Mouse (Mus musculus) brain, embryonic 18.5 days (tissue): ENCODE data around the gene Cct8.
A peak's percentile ranks its signal among the peaks of the same experiment; 100 is the strongest.
"Not testable (repeated sequence)": the region's sequence is repeated elsewhere in the genome, so short reads cannot be mapped to it uniquely, and the experiment has no call there.

Source experiments
- DNase-seq: peaks from one replicate; pipeline ENCODE4 v3.0.0-alpha.2; 2012; ENCODE audit warnings: low read depth, low spot score

Cct8 gene

DNA sequence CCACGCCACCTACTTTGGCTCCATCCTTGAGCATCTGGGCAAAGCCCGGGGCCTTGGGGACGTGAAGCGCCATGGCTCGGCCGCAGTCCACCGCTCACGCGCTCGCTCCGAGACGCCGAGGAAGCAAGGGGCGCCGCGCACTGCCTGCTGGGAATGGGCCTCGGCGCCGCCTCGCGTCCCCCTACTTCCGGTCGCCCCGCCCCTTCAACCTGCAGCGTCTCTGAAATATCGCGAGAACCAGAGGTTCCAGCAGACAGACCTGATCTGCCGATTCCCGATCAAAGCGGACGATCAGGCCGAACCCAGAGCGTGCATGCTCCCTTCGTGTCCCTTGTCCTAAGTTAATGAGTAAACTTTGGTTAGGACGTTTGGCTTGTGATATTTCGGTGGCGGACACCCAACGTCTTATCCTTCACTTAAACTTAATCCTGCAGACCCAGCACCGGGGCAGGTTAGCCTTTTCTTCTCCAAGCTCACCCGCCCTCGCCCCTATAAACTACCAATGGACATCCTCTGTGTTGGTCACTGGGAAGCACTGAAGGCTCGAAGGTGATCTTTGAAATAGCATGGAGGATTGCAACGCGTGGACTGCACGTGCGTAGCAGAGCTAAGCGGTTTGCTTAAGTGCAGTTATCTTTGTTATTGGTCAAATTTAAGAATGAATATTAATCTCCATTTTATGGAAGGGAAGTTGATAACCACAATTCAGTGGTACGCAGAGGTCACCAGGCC lies at the start of gene Cct8:
Gene Cct8 (minus strand): TSS at position 158 of the 732 bp plus-strand sequence.
- DNase-seq, result peak; percentile 94

- DNase-seq, result no peak
Observed at GRCm38 (mm10) chr16:87528755-87529154, 33.1 kb upstream of the Cct8 start.

- DNase-seq, result no peak
Observed at GRCm38 (mm10) chr16:87527553-87528249, 32.0 kb upstream of the Cct8 start.

DNA sequence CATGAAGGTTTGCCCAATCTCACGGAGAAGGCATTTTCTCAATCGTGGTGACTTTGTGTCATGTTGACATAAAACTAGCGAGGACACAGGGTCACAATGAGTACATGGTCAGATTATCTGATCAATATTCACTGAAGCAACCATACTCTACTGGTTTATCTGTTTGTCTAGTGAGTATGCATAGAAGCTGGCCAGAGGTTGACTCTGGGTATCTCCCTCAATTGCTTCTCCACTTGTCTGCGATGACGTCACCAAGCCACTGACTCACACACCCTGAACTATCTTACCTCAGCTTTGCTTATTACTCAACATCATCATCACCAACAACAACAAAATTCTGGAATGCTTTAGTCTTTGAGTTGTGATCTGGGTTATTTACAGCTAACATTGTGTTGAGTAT lies 28.6 kb upstream of the Cct8 start:
- no peak for DNase-seq

DNA sequence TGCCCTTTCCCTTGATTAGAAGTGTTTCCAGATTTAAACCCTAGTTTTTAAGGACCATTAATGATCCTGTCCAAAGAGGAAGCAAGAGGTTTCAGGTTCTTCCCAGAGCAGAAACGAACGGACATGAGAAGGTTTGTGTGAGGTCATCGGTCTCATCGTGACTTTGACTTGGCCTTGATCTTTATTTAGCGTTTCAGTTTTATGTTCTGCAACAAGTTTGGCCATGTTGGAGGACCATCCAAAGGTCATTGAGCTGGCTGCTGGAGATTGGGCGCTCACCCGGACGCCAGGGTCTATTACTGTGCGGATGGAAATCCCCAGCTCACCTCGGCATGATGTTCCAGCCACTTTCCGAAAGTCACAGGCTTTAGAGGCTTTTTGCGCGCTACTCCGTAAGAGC lies 16.7 kb upstream of the Cct8 start:
- no peak for DNase-seq

DNA sequence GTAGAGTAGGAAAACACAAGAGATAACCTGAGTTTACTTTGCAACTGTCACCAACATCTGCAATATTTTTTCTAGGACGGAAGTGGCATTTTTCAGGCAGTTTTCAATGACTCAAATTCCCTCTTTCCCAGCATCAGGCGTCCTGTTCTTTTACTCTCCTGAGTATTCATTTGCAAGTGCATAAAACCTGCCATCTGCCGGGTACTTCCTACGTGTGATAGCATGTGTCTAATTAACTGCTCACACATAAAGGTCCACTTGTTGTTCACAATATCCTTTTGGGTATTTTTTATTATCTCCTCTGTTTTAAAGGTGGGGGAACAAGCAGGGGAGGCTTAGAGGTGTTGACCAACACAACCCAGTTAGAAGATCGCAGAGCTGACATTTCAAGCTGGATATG lies 16.0 kb upstream of the Cct8 start:
- no peak for DNase-seq

DNA sequence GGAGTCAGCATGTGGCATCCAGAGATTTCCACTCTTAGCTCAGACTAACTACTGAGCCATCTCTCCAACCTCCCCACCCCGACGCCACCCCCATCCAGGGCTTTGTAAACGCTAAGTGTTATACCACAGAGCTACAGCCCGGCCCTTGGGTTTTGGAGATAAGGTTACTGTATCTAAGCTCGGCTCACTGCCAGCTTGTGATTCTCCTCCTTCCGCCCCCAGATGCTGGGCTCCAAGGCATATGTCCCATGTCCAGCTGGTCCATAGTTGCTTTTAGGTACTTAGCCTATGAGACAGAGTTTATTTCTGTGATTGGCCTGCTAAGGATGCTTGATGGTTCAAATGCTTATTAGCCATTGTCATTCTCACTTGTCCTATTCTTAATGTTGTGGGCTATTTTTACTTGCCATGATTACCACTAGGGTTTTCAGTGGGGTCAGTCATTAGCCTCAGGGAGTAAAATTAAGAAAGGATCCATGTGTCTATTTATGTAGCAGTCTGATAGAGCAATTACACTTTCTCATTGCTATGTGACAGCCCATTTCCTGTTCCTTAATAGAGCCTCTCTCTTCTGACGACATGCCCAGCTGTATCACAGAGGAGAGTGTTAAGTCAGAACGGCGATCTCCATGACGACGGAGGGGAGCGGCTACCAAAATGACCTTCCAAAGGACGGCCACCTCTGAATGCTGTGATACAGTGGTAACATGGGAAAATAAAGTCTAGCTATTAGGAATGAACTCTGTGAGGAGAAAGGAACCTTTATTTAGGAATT lies 5.8 kb upstream of the Cct8 start:
- no peak for DNase-seq

GRCm38 (mm10) chr16:87499556-87499955 lies 3.9 kb upstream of the Cct8 start:
- DNase-seq, result no peak

- no peak for DNase-seq
Observed at GRCm38 (mm10) chr16:87497171-87497570, 1.5 kb upstream of the Cct8 start.

- DNase-seq, result no peak
Observed at GRCm38 (mm10) chr16:87496728-87497127, 1.1 kb upstream of the Cct8 start.

GRCm38 (mm10) chr16:87494955-87495655 lies 568 bp downstream of the Cct8 start:
- no peak for DNase-seq

GRCm38 (mm10) chr16:87492191-87492792 lies 3.4 kb downstream of the Cct8 start:
- not testable (repeated sequence) for DNase-seq

DNA sequence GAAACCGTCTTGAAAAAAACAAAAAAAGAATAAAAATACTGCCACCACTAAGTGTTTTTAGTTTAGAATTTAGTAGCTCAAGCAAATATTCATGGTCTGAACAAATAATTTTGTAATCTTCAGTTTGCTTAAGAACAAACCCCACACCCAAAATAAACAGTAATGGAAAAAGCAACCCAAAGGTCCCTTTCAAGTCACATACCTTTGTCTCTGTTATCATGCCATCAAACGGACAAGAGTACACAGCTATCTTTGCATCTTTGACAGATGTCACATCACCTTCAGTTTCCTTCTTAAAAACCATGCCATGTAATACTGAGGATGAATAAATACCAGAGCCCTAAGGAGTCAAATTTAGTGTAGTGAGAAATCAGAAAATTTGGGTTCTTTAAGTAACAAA lies 7.1 kb downstream of the Cct8 start:
- no peak for DNase-seq

DNA sequence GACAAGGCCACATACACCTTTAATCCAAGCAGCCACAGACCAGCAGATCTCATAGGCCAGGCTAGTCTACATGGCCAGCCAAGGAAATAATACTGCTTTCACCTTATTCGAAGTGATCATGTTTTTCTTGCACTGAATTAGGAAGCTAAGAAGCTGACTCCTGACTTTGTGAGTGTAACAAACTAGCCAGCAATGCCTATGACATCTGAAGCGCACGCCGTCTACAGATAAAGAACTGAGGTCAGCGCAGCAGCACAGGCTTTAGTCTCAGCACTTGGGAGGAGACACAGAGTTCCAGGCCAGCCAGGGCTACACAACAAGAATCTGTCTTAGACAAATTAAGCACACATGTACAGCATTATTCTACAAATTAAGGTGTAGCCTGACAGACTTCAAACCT lies 8.9 kb downstream of the Cct8 start:
- no peak for DNase-seq

- DNase-seq, result no peak
Observed at GRCm38 (mm10) chr16:87484367-87484766, 11.3 kb downstream of the Cct8 start.

- no peak for DNase-seq
Observed at GRCm38 (mm10) chr16:87470579-87470978, 25.1 kb downstream of the Cct8 start.

- no peak for DNase-seq
Observed at GRCm38 (mm10) chr16:87458752-87459151, 36.9 kb downstream of the Cct8 start.

GRCm38 (mm10) chr16:87455180-87455611 lies 40.5 kb downstream of the Cct8 start:
- no peak for DNase-seq

- peak; percentile 87 for DNase-seq
Observed at GRCm38 (mm10) chr16:87454419-87455179, 41.1 kb downstream of the Cct8 start, which contains the start of gene Usp16. Gene Usp16, plus strand, starts transcription at chr16:87454703.

DNA sequence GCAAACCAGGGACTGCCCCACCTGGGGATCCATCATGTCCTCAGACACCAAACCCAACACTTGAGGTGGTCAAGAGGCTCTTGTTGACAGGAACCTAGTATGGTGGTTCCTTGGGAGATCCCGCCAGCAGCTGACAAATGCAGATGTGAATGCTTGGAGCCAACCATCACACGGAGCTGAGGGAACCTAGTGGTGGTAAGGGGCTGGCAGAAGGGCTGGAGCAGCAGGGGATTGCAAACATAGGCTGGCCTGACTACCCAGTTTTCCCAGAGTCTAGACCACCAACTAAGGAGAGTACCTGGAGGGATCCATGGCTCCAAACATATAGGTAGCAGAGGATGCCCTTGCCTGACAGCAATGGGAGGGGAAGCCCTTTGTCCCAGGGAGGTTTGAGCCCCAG lies 42.4 kb downstream of the Cct8 start:
- no peak for DNase-seq

DNA sequence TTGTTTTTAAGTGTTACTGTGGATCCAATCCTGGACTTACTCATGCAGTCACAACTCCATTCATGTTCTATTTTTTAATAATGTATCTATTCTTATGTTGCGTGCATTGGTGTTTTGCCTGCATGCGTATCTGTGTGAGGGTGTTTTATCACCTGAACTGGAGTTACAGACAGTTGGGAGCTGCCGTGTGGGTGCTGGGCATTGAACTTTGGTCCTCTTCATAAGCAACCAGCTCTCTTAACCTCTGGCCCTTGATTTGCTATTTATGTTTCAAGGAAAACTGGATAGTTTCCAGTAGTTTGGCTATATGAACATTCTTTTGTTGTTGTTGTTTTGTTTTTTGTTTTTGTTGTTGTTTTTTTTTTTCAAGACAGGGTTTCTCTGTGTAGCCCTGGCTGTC lies 50.1 kb downstream of the Cct8 start:
- DNase-seq, result no peak
